17 mouse cellular contexts compared by ENCODE assay signal in the genomic region with DNA sequence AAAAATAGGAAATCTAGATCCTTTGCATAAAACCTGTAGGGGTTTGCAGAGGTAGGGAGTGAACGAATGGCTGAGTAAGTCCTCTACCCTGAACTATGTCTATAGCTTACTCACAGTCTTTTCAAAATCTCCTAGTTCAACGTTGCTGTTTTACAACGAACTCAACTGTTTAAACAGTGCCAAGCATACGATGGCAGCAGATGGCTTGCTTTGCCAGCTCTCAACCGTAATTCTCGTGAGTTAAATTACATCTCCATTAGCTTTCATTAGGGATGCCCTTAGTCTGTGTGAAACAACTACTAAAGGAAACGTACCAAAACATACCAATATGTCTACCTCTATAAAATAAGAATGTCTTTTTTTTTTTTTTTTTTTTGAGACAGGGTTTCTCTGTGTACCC.
"Had no signal": no experiment of that assay in that cellular context is flagged by ENCODE, and none has a peak within 500 bp of the region (broad histone marks: within the 10 kb centered on the region; RNA-seq: fewer than 3 reads in every experiment).

No protein-coding gene starts in this region.

- H3K4me2 ChIP-seq: liver, embryonic 13.5 days; midbrain, embryonic 11.5 days had no signal

- H3K4me3 ChIP-seq: left cerebral cortex, adult 2 months; liver, embryonic 13.5 days had no signal

- DNase-seq: kidney, postnatal 25 days; layer of hippocampus, adult 9-11 months; liver, embryonic 13.5 days; lung, adult 2 months; lung, postnatal 14 days; lung, postnatal 4 days; midbrain, embryonic 14.5 days; right cerebral cortex, adult 18-20 months; right cerebral cortex, postnatal 14 days; right cerebral cortex, postnatal 4 days; thymus, adult 2 months; thymus, postnatal 14 days; thymus, postnatal 4 days had no signal

- H3K27ac ChIP-seq: kidney, postnatal 0 days; left cerebral cortex, adult 2 months; liver, embryonic 13.5 days; stomach, postnatal 0 days had no signal

- H3K9me3 ChIP-seq: liver, embryonic 13.5 days had no signal

- H3K27me3 ChIP-seq: liver, embryonic 13.5 days had no signal
